Mouse (Mus musculus) ES-Bruce4 (cell line): ENCODE results near the gene Glb1l2.

ENCODE experiments used
- CTCF ChIP-seq: IDR thresholded peaks from one replicate; pipeline ENCODE4 v1.8.1; 2011; ENCODE audit warnings: low read depth, low read length
- EP300 ChIP-seq: IDR thresholded peaks from 2 replicates; pipeline ENCODE4 v1.6.1; 2011; ENCODE audit warnings: low read depth, low read length; ENCODE audit not compliant: insufficient read depth

DNA sequence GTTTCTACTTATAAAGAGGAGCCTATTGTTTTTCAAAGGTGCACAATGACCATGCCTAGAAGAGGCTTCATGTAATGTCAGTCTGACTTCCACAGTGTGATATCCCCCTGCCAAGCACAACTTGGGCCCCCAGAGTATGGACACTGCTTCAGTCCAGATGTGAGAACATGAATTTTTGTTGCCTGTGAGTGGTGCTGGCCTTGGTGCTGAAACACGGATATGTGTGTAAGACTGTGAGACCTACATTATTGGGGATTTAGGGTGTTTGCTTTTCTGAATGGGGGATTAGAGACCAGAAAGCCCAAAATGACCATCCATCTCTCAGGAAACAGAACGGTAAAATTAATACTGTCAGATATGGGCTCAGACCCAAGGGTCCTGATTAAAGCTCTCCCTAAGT lies 78.8 kb downstream of the Glb1l2 start:
- TF ChIP-seq CTCF (no peak), EP300 (no peak)
